Mouse (Mus musculus) liver, postnatal 0 days (tissue): ENCODE data around the gene Madcam1. TPM values are rescaled to one million over a fixed set of nuclear protein-coding genes. Genes with fewer than 3 reads are reported as not detected.

Experiments used
- ATAC-seq: fragments of 200-750 bp; cut with Nextera tagmentation; 2 replicates; pipeline ENCODE4 v1.8.0; 2017; ENCODE audit warnings: mild to moderate bottlenecking, moderate library complexity
- DNase-seq: peaks from one replicate; pipeline ENCODE4 v3.0.0-alpha.2; 2016
- H3K27ac ChIP-seq: fragments of 300-500 bp; sonication (generic); 2 replicates; pipeline ENCODE4 v1.5.1; 2014; ENCODE audit warnings: antibody characterized with exemption, moderate library complexity, mild to moderate bottlenecking, low read depth
- H3K27me3 ChIP-seq: fragments of 300-500 bp; sonication (generic); 2 replicates; pipeline ENCODE4 v1.6.1; 2014; ENCODE audit warnings: low read length, control low read depth, mixed read lengths; ENCODE audit not compliant: insufficient read depth
- H3K36me3 ChIP-seq: fragments of 300-500 bp; sonication (generic); replicated peaks from 2 replicates; pipeline ENCODE4 v1.6.1; 2014; ENCODE audit warnings: mild to moderate bottlenecking, control low read depth, low read length, moderate library complexity, mixed read lengths; ENCODE audit not compliant: insufficient read depth
- H3K4me1 ChIP-seq: fragments of 300-500 bp; sonication (generic); 2 replicates; pipeline ENCODE4 v1.6.1; 2014; ENCODE audit warnings: antibody characterized with exemption, mild to moderate bottlenecking, control low read depth; ENCODE audit not compliant: insufficient read depth
- H3K4me2 ChIP-seq: fragments of 300-500 bp; sonication (generic); 2 replicates; pipeline ENCODE4 v1.6.1; 2014; ENCODE audit warnings: low read depth, mild to moderate bottlenecking, low read length, moderate library complexity, mixed read lengths
- H3K4me3 ChIP-seq: fragments of 300-500 bp; sonication (generic); 2 replicates; pipeline ENCODE4 v1.5.1; 2014; ENCODE audit warnings: low read depth, low read length
- H3K9ac ChIP-seq: fragments of 300-500 bp; sonication (generic); replicated peaks from 2 replicates; pipeline ENCODE4 v1.6.1; 2014; ENCODE audit warnings: mild to moderate bottlenecking, moderate library complexity
- H3K9me3 ChIP-seq: fragments of 300-500 bp; sonication (generic); 2 replicates; pipeline ENCODE4 v1.6.1; 2016; ENCODE audit warnings: mild to moderate bottlenecking, control low read depth, low read length, mixed read lengths
- CTCF ChIP-seq: sonication (generic); IDR thresholded peaks from 2 replicates; pipeline ENCODE4 v1.5.1; 2016; ENCODE audit warnings: antibody characterized with exemption, low read depth
- EP300 ChIP-seq: IDR thresholded peaks from 2 replicates; pipeline ENCODE4 v1.6.1; 2016; ENCODE audit warnings: antibody characterized with exemption, low read depth, mild to moderate bottlenecking
- WGBS: fragments of 180-500 bp; shearing (Covaris S2); extraction: QIAGEN DNeasy Blood & Tissue Kit; methylation state at CpG from one replicate; pipeline ENCODE4 v1.1.7; 2014; ENCODE audit not compliant: insufficient replicate concordance; 5-methylcytosine and 5-hydroxymethylcytosine counted together
- polyA plus RNA-seq: library from polyadenylated mRNA; unstranded; fragments of >200 nt; fragmentation: Nextera tagmentation; extraction: Ambion mirVana; gene quantifications from 2 replicates; pipeline ENCODE4 v1.2.1, GENCODE M21; 2015

Madcam1 gene
- polyA plus RNA-seq, 1 experiment from 2014 or later: 0.19 TPM

- ATAC-seq: peak; percentile 37
- Histone ChIP-seq H3K9me3 (no peaks in the 10 kb centered on the region), H3K27ac (peak overlapping the region; percentile 17; the same call in 1 of the 2 replicates), H3K9ac (no peak overlapping the region), H3K4me1 (peaks cover 32% of the 10 kb centered on the region), H3K4me2 (no peak overlapping the region), H3K4me3 (no peak overlapping the region), H3K27me3 (peaks cover 26% of the 10 kb centered on the region), H3K36me3 (peaks cover 51% of the 10 kb centered on the region)
- DNase-seq: no peak
- TF ChIP-seq EP300: no peak
- TF ChIP-seq CTCF: peak; percentile 67
- WGBS: 86% methylated on average over 1 of the region's 1 CpGs
Observed at GRCm38 (mm10) chr10:79712029-79712428, 47.7 kb downstream of the Madcam1 start.

DNA sequence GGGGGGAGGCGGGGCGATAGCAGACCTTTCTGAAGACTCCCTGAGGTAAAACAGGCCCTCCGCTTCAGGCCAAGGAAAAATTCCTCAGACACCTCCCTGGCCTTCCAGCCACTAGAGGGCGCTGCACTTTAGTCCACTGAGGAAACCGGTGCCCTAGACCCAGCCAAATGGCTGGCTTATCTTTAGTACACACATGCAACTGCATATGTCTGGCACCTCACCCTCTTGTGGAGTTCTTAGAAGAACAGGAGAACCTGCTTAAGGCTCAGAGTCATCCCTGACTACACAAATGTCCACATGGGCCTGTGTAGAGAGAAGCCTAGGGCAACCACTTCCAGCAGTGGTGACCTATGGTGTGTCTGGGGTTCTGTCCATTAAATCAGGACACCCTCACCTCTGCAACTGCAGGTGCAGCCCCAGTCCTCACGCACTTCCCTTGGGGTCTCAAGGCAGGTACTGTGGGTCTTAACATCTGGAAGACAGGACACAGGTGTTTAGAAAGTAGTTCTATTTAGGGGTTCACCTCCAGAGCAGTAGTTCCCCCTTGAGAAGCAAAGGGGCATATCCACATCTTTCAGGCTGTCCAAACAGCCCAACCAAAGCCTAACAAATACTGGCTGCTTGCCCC is 48.3 kb downstream of the Madcam1 start:
- WGBS: 16% methylated on average over 5 of the region's 6 CpGs
- Histone ChIP-seq H3K27me3 (peaks cover 32% of the 10 kb centered on the region), H3K4me2 (peak overlapping the region; percentile 48), H3K9me3 (no peaks in the 10 kb centered on the region), H3K9ac (peak overlapping the region; percentile 26; the same call in 1 of the 2 replicates), H3K4me1 (peaks cover 31% of the 10 kb centered on the region), H3K4me3 (no peak overlapping the region), H3K27ac (peak overlapping the region; percentile 71), H3K36me3 (peaks cover 46% of the 10 kb centered on the region)
- peak; percentile 91 for TF ChIP-seq EP300
- TF ChIP-seq CTCF: peak; percentile 91
- DNase-seq (peak; percentile 93), ATAC-seq (peak; percentile 93)

DNA sequence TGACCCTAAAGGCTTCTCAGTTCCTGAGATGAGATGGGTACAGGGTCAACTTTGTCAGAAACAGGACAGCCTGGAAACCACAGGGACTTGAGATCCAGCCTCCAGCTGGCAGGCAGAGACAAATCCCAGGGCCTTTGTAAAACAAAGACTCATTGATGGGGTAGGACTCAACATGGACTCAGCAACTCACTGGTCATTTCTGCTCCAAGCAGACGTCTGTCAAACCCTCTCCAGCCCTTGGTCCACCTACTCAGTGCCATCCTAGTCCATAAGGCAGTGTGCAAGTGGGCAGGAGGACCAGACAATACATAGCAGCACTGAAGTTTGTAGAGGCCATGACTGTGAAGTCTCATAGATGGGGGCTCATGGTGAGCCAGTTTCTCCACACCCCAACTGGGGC is 48.8 kb downstream of the Madcam1 start:
- Histone ChIP-seq H3K9ac (peak overlapping the region; percentile 26; the same call in 1 of the 2 replicates), H3K4me1 (peaks cover 27% of the 10 kb centered on the region), H3K9me3 (no peaks in the 10 kb centered on the region), H3K4me3 (no peak overlapping the region), H3K27ac (peak overlapping the region; percentile 71), H3K27me3 (peaks cover 38% of the 10 kb centered on the region), H3K4me2 (peak overlapping the region; percentile 48; the same call in 1 of the 2 replicates), H3K36me3 (peaks cover 41% of the 10 kb centered on the region)
- no peak for TF ChIP-seq EP300
- TF ChIP-seq CTCF: no peak
- no peak for ATAC-seq
- DNase-seq: no peak
- 48% methylated on average over 1 of the region's 1 CpGs for WGBS

DNA sequence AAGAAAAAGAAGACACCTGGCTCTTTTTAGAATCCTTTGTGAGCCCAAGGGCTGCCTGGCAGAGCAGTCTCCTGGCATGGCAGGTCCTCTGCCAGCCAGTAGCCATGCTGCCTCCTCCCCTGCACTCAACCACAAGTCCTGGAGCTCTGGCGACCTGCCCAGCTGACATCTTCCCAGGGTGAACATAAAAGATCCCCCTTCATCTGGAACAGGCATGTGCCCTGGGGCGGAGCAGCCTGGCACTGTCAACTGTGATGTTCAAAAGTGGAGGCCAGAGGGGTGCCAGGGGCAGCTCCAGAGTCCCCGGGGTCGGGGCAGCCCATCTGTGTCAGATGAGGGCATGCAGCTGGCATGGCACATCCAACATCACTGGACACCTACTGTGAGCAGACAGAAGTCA is 50.6 kb downstream of the Madcam1 start:
- peaks cover 21% of the 10 kb centered on the region for H3K4me1 ChIP-seq
- WGBS: 59% methylated on average over 4 of the region's 4 CpGs
- ATAC-seq (no peak), DNase-seq (no peak)
- H3K9ac ChIP-seq: no peak overlapping the region
- TF ChIP-seq CTCF (no peak), EP300 (no peak)
- no peak overlapping the region for H3K27ac ChIP-seq
- H3K4me3 ChIP-seq: no peak overlapping the region
- peaks cover 48% of the 10 kb centered on the region for H3K27me3 ChIP-seq
- no peak overlapping the region for H3K4me2 ChIP-seq
- no peaks in the 10 kb centered on the region for H3K9me3 ChIP-seq
- H3K36me3 ChIP-seq: peaks cover 22% of the 10 kb centered on the region

DNA sequence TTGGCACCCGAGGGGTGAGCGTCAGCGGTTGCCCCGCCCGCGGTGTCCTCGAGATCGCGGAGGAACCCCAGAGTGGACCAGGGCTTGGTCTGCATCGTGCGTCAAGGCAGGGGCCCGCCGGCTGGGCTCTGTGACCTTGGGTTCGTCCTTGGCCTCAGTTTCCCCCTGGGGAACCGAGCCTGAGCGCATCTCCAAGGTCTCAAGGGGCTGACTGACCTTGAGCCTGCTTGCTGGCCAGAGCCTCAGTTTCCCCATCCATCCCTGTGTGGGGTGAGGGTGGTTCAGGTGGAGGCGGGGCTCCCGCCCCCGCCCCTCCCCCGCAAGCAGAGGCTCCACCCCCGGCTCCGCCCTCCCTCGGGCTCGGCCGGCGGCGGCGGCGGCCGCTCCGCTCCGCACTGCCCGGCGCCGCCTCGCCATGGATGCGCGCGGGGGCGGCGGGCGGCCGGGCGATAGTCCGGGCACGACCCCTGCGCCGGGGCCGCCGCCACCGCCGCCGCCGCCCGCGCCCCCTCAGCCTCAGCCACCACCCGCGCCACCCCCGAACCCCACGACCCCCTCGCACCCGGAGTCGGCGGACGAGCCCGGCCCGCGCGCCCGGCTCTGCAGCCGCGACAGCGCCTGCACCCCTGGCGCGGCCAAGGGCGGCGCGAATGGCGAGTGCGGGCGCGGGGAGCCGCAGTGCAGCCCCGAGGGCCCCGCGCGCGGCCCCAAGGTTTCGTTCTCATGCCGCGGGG is 52.1 kb downstream of the Madcam1 start, which contains the start of gene Hcn2:
TSS of gene Hcn2 (plus strand) at position 381 of the 734 bp plus-strand sequence.
- no peak for DNase-seq
- H3K4me3 ChIP-seq: peak within 1 kb of the TSS; percentile 58
- H3K4me2 ChIP-seq: peak within 1 kb of the TSS; percentile 88
- H3K9me3 ChIP-seq: no peaks in the 10 kb centered on the region
- H3K27me3 ChIP-seq: peaks cover 48% of the 10 kb centered on the region
- H3K27ac ChIP-seq: no peak within 1 kb of the TSS
- TF ChIP-seq CTCF (no peak), EP300 (no peak)
- H3K4me1 ChIP-seq: peaks cover 21% of the 10 kb centered on the region
- H3K36me3 ChIP-seq: peaks cover 8% of the 10 kb centered on the region
- H3K9ac ChIP-seq: no peak within 1 kb of the TSS
- 3% methylated on average over 36 of the region's 91 CpGs for WGBS
- ATAC-seq: no peak

- WGBS: 0% methylated on average over 35 of the region's 44 CpGs
- Histone ChIP-seq H3K9me3 (no peaks in the 10 kb centered on the region), H3K4me1 (peaks cover 21% of the 10 kb centered on the region), H3K36me3 (peaks cover 3% of the 10 kb centered on the region; the same call in 1 of the 2 replicates), H3K27ac (no peak overlapping the region), H3K9ac (no peak overlapping the region), H3K27me3 (peaks cover 48% of the 10 kb centered on the region), H3K4me3 (peak overlapping the region; percentile 58), H3K4me2 (peak overlapping the region; percentile 88)
- TF ChIP-seq EP300 (no peak), CTCF (no peak)
- ATAC-seq (no peak), DNase-seq (no peak)
Observed at GRCm38 (mm10) chr10:79716988-79717355, 52.6 kb downstream of the Madcam1 start.
